Mouse (Mus musculus) kidney, adult 9 months (tissue): Measurements from ENCODE around the gene Yy2.

Source experiments
- DNase-seq: peaks from one replicate; pipeline ENCODE4 v3.0.0; 2022

The Yy2 gene

DNA sequence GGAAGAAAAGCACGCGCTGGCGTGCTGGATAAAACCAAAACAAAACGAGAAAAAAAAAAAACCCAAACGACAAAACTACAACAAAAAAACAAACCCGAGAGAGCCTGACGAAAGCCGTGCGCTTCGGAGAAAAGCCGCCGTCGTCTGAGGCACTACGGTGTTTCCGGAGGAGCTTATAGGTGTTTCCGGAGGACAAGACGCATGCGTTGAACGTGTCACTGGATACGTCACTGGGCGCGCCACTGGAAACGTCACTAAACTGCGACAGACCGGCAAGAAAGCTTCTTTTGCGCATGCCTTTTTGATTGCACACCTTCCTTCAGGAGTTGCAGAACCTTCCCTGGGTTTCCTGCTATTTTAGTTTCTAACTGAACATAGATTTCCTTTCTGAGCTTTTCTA, at the start of gene Yy2:
Gene Yy2, minus strand, starts transcription at position 146 of the 400 bp plus-strand sequence.
- DNase-seq, result no peak

GRCm38 (mm10) chrX:157612894-157613293, 44.1 kb upstream of the Yy2 start:
- DNase-seq, result no peak

- peak; percentile 44 for DNase-seq
These were observed 32.7 kb upstream of the Yy2 start for GRCm38 (mm10) chrX:157601450-157601849.

- peak; percentile 56 for DNase-seq
These were observed 29.6 kb upstream of the Yy2 start, which contains the start of gene Mbtps2 for GRCm38 (mm10) chrX:157598186-157598996. TSS of gene Mbtps2 (minus strand) at chrX:157598715.

DNA sequence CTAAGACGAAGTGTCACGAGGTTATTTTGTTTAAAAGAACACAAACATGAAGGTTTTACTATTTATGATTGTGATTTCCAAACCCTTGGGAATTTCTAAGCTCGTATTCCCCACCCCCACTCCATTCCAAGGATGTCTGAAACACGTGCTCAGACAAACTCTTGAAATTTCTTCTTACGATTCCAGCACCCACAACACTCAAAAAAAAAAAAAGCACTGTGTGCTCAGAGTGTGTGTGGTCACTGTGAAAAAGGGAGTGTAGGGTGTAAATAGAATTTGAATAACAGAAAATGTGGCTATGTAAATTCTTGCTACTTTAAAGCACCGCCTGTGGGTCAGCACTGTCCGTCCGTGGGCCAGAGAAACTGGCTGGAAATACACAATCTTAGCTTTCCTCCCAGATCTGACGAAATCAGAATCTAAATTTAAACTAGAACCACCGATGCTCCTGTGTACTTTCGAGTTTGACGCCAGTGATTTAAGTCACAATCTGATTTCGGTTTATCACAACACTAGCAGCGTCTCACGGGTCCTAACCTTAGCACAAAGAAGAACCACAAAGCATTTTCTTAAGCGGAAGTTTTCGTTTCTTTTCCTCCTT, 28.9 kb upstream of the Yy2 start:
- peak; percentile 10 for DNase-seq

DNA sequence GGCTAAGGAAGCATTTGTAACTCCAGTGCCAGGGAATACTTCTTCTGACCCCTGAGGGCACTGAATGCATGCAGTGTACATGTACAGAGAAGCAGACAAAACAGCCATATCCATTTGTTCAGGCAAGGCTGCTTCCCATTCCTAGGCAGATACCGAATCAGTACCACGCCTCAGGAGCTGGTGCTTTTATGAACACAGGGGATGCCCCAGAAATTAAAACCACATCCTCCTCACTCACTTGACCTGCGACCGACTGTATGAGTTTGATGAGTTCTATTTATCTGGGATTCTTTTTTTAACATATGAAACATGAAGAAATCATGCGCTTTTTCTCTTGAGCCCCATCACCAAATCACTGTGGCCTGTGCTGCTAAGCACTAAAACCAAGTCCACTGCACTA, 28.0 kb upstream of the Yy2 start:
- no peak for DNase-seq

- DNase-seq, result no peak
These were observed 27.1 kb upstream of the Yy2 start for GRCm38 (mm10) chrX:157595927-157596326.

- no peak for DNase-seq
These were observed 25.8 kb upstream of the Yy2 start for GRCm38 (mm10) chrX:157594606-157595005.

GRCm38 (mm10) chrX:157587001-157587400, 18.2 kb upstream of the Yy2 start:
- DNase-seq, result no peak

- DNase-seq, result no peak
These were observed 17.6 kb upstream of the Yy2 start for GRCm38 (mm10) chrX:157586397-157586796.

DNA sequence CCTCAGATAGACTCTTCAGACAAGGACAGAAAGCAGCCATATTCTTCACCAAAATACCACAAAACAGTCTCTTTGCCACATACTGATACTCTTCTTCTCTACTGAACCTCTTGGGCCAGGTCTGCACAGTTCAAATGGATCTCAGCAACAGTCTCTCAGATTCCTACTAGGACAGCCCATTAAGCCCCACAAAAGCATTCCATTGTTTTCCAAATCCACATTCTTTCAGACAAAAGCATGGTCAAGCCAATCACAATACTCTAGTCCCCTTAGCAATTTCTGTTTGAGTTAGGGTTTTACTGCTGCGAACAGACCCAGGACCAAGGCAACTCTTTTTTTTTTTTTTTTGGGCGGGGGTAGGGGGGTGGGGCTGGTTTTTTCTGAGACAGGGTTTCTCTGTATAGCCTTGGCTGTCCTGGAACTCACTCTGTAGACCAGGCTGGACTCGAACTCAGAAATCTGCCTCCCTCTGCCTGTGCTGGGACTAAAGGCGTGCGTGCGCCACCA, 10.4 kb upstream of the Yy2 start:
- DNase-seq, result no peak

DNA sequence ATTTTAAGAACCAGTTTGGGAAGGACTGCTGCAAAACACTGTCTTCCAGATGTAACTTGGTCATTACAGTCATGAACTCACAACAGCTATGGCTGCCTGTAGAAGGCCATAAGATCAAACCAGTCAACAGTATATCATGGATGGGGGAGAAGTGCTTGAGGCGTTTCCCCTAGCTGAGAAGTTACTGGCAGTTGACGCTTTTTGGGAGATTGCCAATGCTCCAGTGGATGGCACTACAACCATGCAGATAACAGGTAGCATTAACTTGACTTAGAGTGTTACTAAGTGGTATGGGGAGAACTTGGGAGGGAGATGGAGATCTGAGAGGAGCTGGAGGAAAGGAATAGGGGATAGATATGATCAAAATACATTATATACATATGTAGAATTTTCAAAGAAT, 5.9 kb upstream of the Yy2 start:
- no peak for DNase-seq

- DNase-seq, result peak; percentile 11
These were observed 5.0 kb downstream of the Yy2 start for GRCm38 (mm10) chrX:157563794-157564193.

- DNase-seq, result peak; percentile 46
These were observed 21.7 kb downstream of the Yy2 start for GRCm38 (mm10) chrX:157547082-157547481.
